Mouse (Mus musculus): Measurements from ENCODE around the gene Rps6. TPM values are rescaled to one million over a fixed set of nuclear protein-coding genes. Genes with fewer than 3 reads are reported as not detected.

Rps6 gene
- polyA plus RNA-seq, 1 experiment from 2014 or later = 431 TPM

DNA sequence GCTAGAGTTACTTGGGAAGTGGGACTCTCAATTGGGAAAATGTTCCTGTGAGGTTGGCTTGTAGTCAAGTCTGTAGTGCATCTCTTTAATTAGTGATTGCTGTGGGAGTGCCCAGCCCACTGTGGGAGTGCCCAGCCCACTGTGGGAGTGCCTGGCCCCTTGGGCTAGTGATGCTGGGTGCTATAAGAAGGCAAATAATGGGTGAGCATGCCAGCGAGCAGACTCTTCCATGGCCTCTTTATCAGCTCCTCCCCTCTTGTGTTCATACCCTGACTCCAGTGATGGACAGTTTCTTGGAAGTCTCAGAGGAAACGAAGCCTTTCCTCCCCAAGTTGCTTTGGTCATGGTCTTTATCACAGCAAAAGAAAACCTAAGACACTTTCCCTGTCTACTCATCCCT, 25.2 kb upstream of the Rps6 start:
- Histone ChIP-seq H3K27me3 (no peaks in the 10 kb centered on the region), H3K9ac (no peak overlapping the region), H3K27ac (replicated peaks) (no peak overlapping the region), H3K36me3 (replicated peaks) (no peaks in the 10 kb centered on the region), H3K4me3 (replicated peaks) (no peak overlapping the region), H3K4me2 (no peak overlapping the region), H3K9me3 (replicated peaks) (no peaks in the 10 kb centered on the region), H3K4me1 (replicated peaks) (peaks cover 22% of the 10 kb centered on the region)
- ATAC-seq (ENCODE audit: insufficient read depth) = no peak
- WGBS (ENCODE audit: insufficient replicate concordance) = 37% methylated on average over 2 of the region's 2 CpGs

GRCm38 (mm10) chr4:86881178-86881577, 24.0 kb upstream of the Rps6 start:
- Histone ChIP-seq H3K9me3 (replicated peaks) (no peaks in the 10 kb centered on the region), H3K27ac (replicated peaks) (no peak overlapping the region), H3K36me3 (replicated peaks) (no peaks in the 10 kb centered on the region), H3K4me2 (no peak overlapping the region), H3K4me1 (replicated peaks) (peaks cover 9% of the 10 kb centered on the region), H3K27me3 (peaks cover 2% of the 10 kb centered on the region), H3K4me3 (replicated peaks) (no peak overlapping the region), H3K9ac (no peak overlapping the region)
- no peak for ATAC-seq (ENCODE audit: insufficient read depth)
- 67% methylated on average over 4 of the region's 4 CpGs for WGBS (ENCODE audit: insufficient replicate concordance)

GRCm38 (mm10) chr4:86879477-86879876, 22.3 kb upstream of the Rps6 start:
- peaks cover 17% of the 10 kb centered on the region for H3K27me3 ChIP-seq
- WGBS (ENCODE audit: insufficient replicate concordance) = 69% methylated on average over 2 of the region's 2 CpGs
- peaks cover 7% of the 10 kb centered on the region for H3K4me1 ChIP-seq (replicated peaks)

DNA sequence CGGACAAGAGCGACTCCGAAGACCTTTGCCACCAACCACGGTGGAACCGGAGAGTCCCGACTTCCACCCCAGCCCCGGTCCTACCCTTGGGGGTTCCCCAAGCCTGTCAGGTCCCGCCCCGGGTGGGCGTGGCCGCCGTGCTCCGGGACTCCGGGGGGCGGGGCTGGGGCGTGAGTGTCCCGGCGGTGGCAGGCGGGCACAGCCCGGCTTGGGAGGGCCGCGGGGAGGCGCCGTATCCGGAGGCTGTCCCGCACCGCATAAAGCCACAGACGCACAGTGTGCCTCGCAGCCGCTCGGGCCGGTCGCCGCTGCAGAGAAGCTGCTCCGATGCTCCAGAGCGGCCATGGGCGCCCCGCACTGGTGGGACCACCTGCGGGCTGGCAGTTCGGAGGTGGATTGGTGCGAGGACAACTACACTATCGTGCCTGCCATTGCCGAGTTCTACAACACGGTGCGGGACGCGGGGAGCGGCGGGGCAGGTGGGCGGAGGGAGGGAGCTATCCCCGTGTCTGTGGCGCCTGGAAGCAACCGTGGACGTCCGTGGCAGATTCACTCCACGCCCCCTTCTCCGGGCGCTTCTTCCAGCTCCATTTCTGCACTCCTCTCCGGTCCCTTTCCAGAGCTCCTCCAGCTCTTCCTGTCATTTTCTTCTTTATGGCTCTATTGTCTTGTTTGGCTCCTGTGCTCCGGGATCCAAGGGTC, 17.1 kb upstream of the Rps6 start, which contains the start of gene Acer2:
TSS of gene Acer2 (plus strand) at position 251 of the 702 bp plus-strand sequence.
- no peaks in the 10 kb centered on the region for H3K9me3 ChIP-seq (replicated peaks)
- under 1% methylated on average over 60 of the region's 60 CpGs for whole genome bisulfite sequencing (ENCODE audit: insufficient replicate concordance)
- peak within 1 kb of the TSS; percentile 63 for H3K4me3 ChIP-seq (replicated peaks)
- ATAC-seq (ENCODE audit: insufficient read depth) = peak; percentile 91
- peak within 1 kb of the TSS; percentile 93 for H3K4me2 ChIP-seq
- peaks cover 15% of the 10 kb centered on the region for H3K4me1 ChIP-seq (replicated peaks)
- peak within 1 kb of the TSS; percentile 48 for H3K9ac ChIP-seq
- no peak within 1 kb of the TSS for H3K27ac ChIP-seq (replicated peaks)
- peaks cover 45% of the 10 kb centered on the region for H3K27me3 ChIP-seq
- no peaks in the 10 kb centered on the region for H3K36me3 ChIP-seq (replicated peaks)

More at GRCm38 (mm10) chr4:86879477-86879876, 22.3 kb upstream of the Rps6 start:
- Histone ChIP-seq H3K4me3 (replicated peaks) (no peak overlapping the region), H3K36me3 (replicated peaks) (no peaks in the 10 kb centered on the region), H3K9ac (no peak overlapping the region), H3K27ac (replicated peaks) (no peak overlapping the region), H3K9me3 (replicated peaks) (no peaks in the 10 kb centered on the region), H3K4me2 (no peak overlapping the region)
- no peak for ATAC-seq (ENCODE audit: insufficient read depth)

DNA sequence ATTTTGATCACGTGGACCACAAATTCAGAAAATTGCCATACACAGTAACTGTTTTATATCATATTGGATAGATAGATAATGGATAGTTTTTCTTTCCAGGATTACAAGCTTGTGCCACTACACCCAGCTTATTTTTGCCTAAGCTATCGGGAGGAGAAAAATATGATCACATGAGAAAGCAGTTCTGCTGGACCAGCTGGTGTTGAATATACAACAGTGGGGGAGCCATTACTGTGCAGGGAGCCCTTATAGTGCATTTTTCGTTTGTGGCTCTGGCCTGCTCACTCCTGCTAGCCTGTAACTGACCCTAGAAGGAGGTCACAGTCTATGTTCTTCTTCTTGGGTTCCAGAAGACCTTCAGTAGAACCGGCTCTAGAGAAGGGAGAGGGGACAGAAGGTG, 15.9 kb upstream of the Rps6 start:
- Histone ChIP-seq H3K9ac (no peak overlapping the region), H3K4me2 (no peak overlapping the region), H3K27me3 (peaks cover 45% of the 10 kb centered on the region), H3K27ac (replicated peaks) (no peak overlapping the region), H3K9me3 (replicated peaks) (no peaks in the 10 kb centered on the region), H3K36me3 (replicated peaks) (no peaks in the 10 kb centered on the region), H3K4me3 (replicated peaks) (no peak overlapping the region), H3K4me1 (replicated peaks) (peaks cover 15% of the 10 kb centered on the region)
- ATAC-seq (ENCODE audit: insufficient read depth) = no peak
- WGBS (ENCODE audit: insufficient replicate concordance) = 40% methylated on average over 4 of the region's 4 CpGs

DNA sequence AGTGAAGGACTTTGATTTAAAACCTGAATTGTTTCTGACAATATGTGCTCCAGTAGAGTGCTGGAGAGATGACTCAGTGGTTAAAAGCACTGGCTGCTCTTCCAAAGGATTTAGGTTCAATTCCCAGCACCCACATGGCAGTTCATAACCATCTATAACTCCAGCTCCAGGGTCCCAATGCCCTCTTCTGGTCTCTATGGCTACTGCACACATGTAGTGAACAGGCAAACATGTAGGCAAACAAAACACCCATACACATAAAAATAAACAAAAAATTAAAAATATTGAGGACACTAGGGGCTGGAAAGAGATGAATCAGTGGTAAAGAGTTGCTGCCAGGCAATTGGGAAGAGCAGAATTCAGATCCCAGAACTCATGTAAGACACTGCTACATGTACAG, 14.8 kb upstream of the Rps6 start:
- H3K9ac ChIP-seq = no peak overlapping the region
- no peak overlapping the region for H3K4me2 ChIP-seq
- peaks cover 45% of the 10 kb centered on the region for H3K27me3 ChIP-seq
- H3K4me3 ChIP-seq (replicated peaks) = no peak overlapping the region
- H3K4me1 ChIP-seq (replicated peaks) = peaks cover 15% of the 10 kb centered on the region
- H3K27ac ChIP-seq (replicated peaks) = no peak overlapping the region
- no peak for ATAC-seq (ENCODE audit: insufficient read depth)
- no peaks in the 10 kb centered on the region for H3K36me3 ChIP-seq (replicated peaks)
- H3K9me3 ChIP-seq (replicated peaks) = no peaks in the 10 kb centered on the region

DNA sequence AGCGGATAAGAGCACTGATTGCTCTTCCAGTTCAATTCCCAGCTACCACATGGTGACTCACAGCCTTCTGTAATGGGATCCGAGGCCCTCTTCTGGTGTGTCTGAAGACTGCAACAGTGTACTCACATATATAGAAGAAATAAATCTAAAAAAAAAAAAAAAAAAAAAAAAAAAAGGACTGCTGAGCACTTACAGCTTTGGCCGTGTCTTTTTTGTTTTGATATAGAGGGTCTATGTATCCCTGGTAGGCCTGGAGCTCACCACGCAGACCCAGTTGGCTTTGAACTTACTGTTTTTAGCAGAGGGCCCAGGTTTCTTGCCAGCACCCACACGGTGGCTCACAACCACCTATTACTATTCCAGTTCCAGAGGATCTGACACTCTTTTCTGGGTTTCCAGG, 6.9 kb upstream of the Rps6 start:
- no peaks in the 10 kb centered on the region for H3K9me3 ChIP-seq (replicated peaks)
- no peaks in the 10 kb centered on the region for H3K36me3 ChIP-seq (replicated peaks)
- H3K9ac ChIP-seq = no peak overlapping the region
- H3K4me2 ChIP-seq = no peak overlapping the region
- 58% methylated on average over 5 of the region's 5 CpGs for WGBS (ENCODE audit: insufficient replicate concordance)
- H3K4me1 ChIP-seq (replicated peaks) = no peaks in the 10 kb centered on the region
- no peak for ATAC-seq (ENCODE audit: insufficient read depth)
- H3K4me3 ChIP-seq (replicated peaks) = no peak overlapping the region
- no peaks in the 10 kb centered on the region for H3K27me3 ChIP-seq
- no peak overlapping the region for H3K27ac ChIP-seq (replicated peaks)

- no peak for ATAC-seq (ENCODE audit: insufficient read depth)
- Histone ChIP-seq H3K9ac (peak overlapping the region; percentile 61), H3K4me2 (peak overlapping the region; percentile 70), H3K36me3 (replicated peaks) (peaks cover 26% of the 10 kb centered on the region), H3K27ac (replicated peaks) (no peak overlapping the region), H3K4me3 (replicated peaks) (peak overlapping the region; percentile 93), H3K27me3 (no peaks in the 10 kb centered on the region), H3K9me3 (replicated peaks) (no peaks in the 10 kb centered on the region), H3K4me1 (replicated peaks) (peaks cover 25% of the 10 kb centered on the region)
- 58% methylated on average over 12 of the region's 12 CpGs for WGBS (ENCODE audit: insufficient replicate concordance)
These were observed 843 bp upstream of the Rps6 start for GRCm38 (mm10) chr4:86858070-86858440.

DNA sequence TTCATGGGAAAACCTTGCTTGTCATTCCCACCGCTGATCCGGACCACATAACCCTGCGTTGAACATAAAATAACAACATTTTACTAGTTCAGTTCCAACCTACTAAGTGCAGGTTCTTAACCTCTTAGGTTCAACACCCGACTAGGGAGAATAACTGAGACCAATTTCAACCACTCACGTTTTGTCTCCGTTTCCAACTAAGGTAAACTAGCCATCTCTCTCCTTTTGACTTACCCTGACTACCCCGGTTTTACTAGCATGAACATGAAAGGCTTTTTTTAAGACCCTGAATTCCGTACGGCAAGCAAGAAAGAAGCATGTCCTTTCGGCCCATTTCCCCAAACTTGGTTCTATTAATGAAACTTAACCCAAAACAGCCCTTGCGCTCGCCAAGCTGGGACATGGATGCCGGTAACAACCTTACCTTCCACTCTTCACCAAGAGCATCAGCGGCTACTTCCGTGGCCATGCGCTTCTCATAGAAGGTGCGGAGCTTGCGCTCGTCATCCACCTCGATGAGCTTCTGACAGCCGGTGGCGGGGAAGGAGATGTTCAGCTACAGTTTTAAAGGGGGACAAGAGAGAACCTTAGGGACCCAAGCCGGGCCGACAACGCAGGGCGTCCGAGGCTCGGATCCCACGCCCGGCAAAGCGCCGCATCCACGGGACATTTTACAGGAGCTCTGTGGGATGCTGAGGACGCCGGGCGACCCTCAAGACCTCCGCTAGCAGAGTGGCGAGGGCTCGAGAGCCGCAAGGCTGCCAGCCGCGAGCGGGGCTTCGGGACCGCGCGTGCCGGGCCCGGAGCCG, 704 bp downstream of the Rps6 start:
- H3K4me2 ChIP-seq = peak overlapping the region; percentile 70
- peak; percentile 2; the same call in 1 of the 2 replicates for ATAC-seq (ENCODE audit: insufficient read depth)
- WGBS (ENCODE audit: insufficient replicate concordance) = under 1% methylated on average over 50 of the region's 50 CpGs
- H3K9me3 ChIP-seq (replicated peaks) = no peaks in the 10 kb centered on the region
- H3K9ac ChIP-seq = peak overlapping the region; percentile 95
- H3K27ac ChIP-seq (replicated peaks) = peak overlapping the region; percentile 88
- no peaks in the 10 kb centered on the region for H3K27me3 ChIP-seq
- peaks cover 39% of the 10 kb centered on the region for H3K36me3 ChIP-seq (replicated peaks)
- H3K4me1 ChIP-seq (replicated peaks) = peaks cover 25% of the 10 kb centered on the region
- peak overlapping the region; percentile 93 for H3K4me3 ChIP-seq (replicated peaks)

GRCm38 (mm10) chr4:86852813-86853590, 4.2 kb downstream of the Rps6 start:
- peaks cover 48% of the 10 kb centered on the region for H3K36me3 ChIP-seq (replicated peaks)
- ATAC-seq (ENCODE audit: insufficient read depth) = no peak

DNA sequence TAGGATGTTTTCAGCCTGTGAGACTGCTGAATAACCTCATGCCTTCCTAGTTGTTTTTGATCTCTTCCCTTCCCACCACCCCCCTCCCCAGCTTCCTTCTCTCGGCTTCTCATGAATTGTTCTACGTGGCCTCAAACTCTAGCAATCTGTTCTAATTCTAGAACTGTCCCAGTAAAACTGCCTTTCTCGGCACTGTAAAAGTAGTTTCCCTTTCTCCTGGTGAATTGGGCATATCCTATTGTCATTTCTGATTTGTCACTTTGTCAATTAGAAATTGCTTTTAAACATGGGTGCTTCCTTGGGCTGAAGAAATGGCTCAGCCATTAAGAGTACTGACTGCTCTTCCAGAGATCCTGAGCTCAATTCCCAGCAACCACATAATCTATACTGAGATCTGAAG, 5.2 kb downstream of the Rps6 start:
- no peak for ATAC-seq (ENCODE audit: insufficient read depth)
- no peaks in the 10 kb centered on the region for H3K9me3 ChIP-seq (replicated peaks)
- H3K27ac ChIP-seq (replicated peaks) = peak overlapping the region; percentile 14; the same call in 1 of the 2 replicates
- H3K9ac ChIP-seq = no peak overlapping the region
- no peaks in the 10 kb centered on the region for H3K27me3 ChIP-seq
- peaks cover 53% of the 10 kb centered on the region for H3K36me3 ChIP-seq (replicated peaks)
- 43% methylated on average over 3 of the region's 3 CpGs for WGBS (ENCODE audit: insufficient replicate concordance)
- H3K4me2 ChIP-seq = no peak overlapping the region
- peaks cover 16% of the 10 kb centered on the region; the same call in 1 of the 2 replicates for H3K4me1 ChIP-seq (replicated peaks)
- H3K4me3 ChIP-seq (replicated peaks) = no peak overlapping the region

More at GRCm38 (mm10) chr4:86852813-86853590, 4.2 kb downstream of the Rps6 start:
- no peak overlapping the region for H3K27ac ChIP-seq (replicated peaks)
- no peak overlapping the region for H3K4me2 ChIP-seq
- H3K27me3 ChIP-seq = no peaks in the 10 kb centered on the region
- WGBS (ENCODE audit: insufficient replicate concordance) = 61% methylated on average over 4 of the region's 4 CpGs
- H3K4me3 ChIP-seq (replicated peaks) = no peak overlapping the region
- peaks cover 18% of the 10 kb centered on the region for H3K4me1 ChIP-seq (replicated peaks)
- H3K9ac ChIP-seq = no peak overlapping the region
- no peaks in the 10 kb centered on the region for H3K9me3 ChIP-seq (replicated peaks)

All from liver, embryonic 15.5 days (tissue).